Mouse (Mus musculus) limb, embryonic 14.5 days (tissue): ENCODE measurements around the gene Zfp831. TPM values are rescaled to one million over a fixed set of nuclear protein-coding genes. Genes with fewer than 3 reads are reported as not detected.

ENCODE experiments used
- ATAC-seq: fragments of 200-750 bp; cut with Nextera tagmentation; 2 replicates; pipeline ENCODE4 v1.8.0; 2017; ENCODE audit warnings: low read depth, moderate number of reproducible peaks, moderate TSS enrichment; ENCODE audit not compliant: low FRiP score
- DNase-seq: peaks from one replicate; pipeline ENCODE4 v3.0.0-alpha.2; 2015; ENCODE audit warnings: low spot score
- H3K27ac ChIP-seq: fragments of 300-500 bp; sonication (generic); replicated peaks from 2 replicates; pipeline ENCODE4 v1.5.1; 2014; ENCODE audit warnings: low read depth, mild to moderate bottlenecking, low read length, moderate library complexity, mixed read lengths
- H3K27me3 ChIP-seq: fragments of 300-500 bp; sonication (generic); 2 replicates; pipeline ENCODE4 v1.6.1; 2014; ENCODE audit warnings: low read length, mixed read lengths; ENCODE audit not compliant: control insufficient read depth, insufficient read depth
- H3K36me3 ChIP-seq: fragments of 300-500 bp; sonication (generic); 2 replicates; pipeline ENCODE4 v1.6.1; 2014; ENCODE audit warnings: mild to moderate bottlenecking, low read length, moderate library complexity, mixed read lengths; ENCODE audit not compliant: control insufficient read depth, insufficient read depth
- H3K4me1 ChIP-seq: fragments of 300-500 bp; sonication (generic); 2 replicates; pipeline ENCODE4 v1.6.1; 2014; ENCODE audit warnings: antibody characterized with exemption, low read length, mixed read lengths; ENCODE audit not compliant: control insufficient read depth, insufficient read depth
- H3K4me2 ChIP-seq: fragments of 300-500 bp; sonication (generic); replicated peaks from 2 replicates; pipeline ENCODE4 v1.6.1; 2014; ENCODE audit warnings: low read depth, mild to moderate bottlenecking, low read length, moderate library complexity; ENCODE audit not compliant: severe bottlenecking
- H3K4me3 ChIP-seq: fragments of 300-500 bp; sonication (generic); replicated peaks from 2 replicates; pipeline ENCODE4 v1.5.1; 2014; ENCODE audit warnings: low read length
- H3K9ac ChIP-seq: fragments of 300-500 bp; sonication (generic); 2 replicates; pipeline ENCODE4 v1.6.1; 2014; ENCODE audit warnings: mild to moderate bottlenecking, low read depth, low read length, moderate library complexity; ENCODE audit not compliant: severe bottlenecking
- H3K9me3 ChIP-seq: fragments of 300-500 bp; sonication (generic); 2 replicates; pipeline ENCODE4 v1.6.1; 2016; ENCODE audit warnings: low read length; ENCODE audit not compliant: control insufficient read depth
- POLR2A ChIP-seq: fragments of 200-500 bp; IDR thresholded peaks from 2 replicates; pipeline ENCODE4 v1.8.0; 2012; ENCODE audit warnings: inconsistent platforms, mild to moderate bottlenecking, moderate library complexity, borderline replicate concordance; ENCODE audit not compliant: insufficient read depth, insufficient read length; ENCODE audit errors: extremely low read depth
- WGBS: fragments of 180-500 bp; shearing (Covaris S2); extraction: QIAGEN DNeasy Blood & Tissue Kit; methylation state at CpG from one replicate; pipeline ENCODE4 v1.1.7; 2014; 5-methylcytosine and 5-hydroxymethylcytosine counted together
- polyA plus RNA-seq, 2 experiments: library from polyadenylated mRNA; depleted of rRNA in 1 of 2; stranded (reverse) in 1 of 2; unstranded in 1 of 2; fragments of >200 nt; fragmentation: Nextera tagmentation in 1 of 2; extraction: Ambion mirVana in 1 of 2; gene quantifications; 2 replicates each; pipeline versions ENCODE4 v1.2.1 to v1.2.3; 2012 to 2014

Zfp831 gene
- polyA plus RNA-seq, 2 experiments = 0.03 to 0.04 TPM

DNA sequence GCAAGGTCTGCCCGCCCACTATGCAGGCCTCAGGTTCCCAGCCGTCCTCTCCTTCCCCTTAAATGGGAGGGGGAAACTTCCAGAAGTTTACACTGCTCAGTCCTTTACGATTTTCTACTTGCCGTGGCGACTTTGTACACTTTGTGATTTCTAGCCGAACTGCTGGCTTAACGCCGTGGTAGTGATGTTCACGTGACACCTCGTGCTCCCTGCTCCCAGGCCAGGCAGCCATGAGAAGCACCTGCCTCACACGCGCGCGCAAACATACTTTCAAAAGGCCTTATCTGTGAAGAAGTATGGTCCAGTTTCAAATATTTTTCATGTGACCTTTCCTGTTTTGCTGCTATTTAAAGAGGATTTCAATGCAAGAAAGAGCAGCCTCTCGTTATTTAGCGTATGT, 63.8 kb downstream of the Zfp831 start:
- Histone ChIP-seq H3K9me3 (no peaks in the 10 kb centered on the region), H3K36me3 (no peaks in the 10 kb centered on the region), H3K4me3 (no peak overlapping the region), H3K9ac (no peak overlapping the region), H3K4me1 (no peaks in the 10 kb centered on the region), H3K27me3 (no peaks in the 10 kb centered on the region), H3K4me2 (no peak overlapping the region), H3K27ac (no peak overlapping the region)
- no peak for DNase-seq
- no peak for TF ChIP-seq POLR2A
- 82% methylated on average over 16 of the region's 16 CpGs for WGBS
- no peak for ATAC-seq

DNA sequence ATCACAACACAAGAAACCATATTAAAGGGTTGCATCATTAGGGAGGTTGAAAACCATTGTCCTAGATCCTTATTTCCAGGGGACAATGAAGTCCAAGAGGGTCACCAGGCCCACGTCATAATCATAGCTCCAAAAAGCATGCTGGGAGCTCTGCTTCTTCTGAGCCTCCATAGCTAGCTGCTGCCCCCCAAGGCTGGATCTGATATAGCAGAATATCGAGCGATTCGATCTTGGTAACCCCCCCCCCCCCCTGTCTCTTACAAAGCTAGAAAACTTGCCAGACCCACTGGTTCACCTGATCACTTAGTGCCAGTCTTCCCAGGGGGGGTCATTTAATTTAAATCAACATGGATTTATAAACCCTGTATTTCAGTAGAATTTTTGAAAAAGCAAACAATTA, 65.3 kb downstream of the Zfp831 start:
- no peak for ATAC-seq
- Histone ChIP-seq H3K9me3 (no peaks in the 10 kb centered on the region), H3K27me3 (no peaks in the 10 kb centered on the region), H3K27ac (no peak overlapping the region), H3K4me3 (no peak overlapping the region), H3K4me2 (no peak overlapping the region), H3K9ac (no peak overlapping the region), H3K4me1 (no peaks in the 10 kb centered on the region), H3K36me3 (no peaks in the 10 kb centered on the region)
- TF ChIP-seq POLR2A = no peak
- no peak for DNase-seq
- WGBS = 79% methylated on average over 4 of the region's 4 CpGs

DNA sequence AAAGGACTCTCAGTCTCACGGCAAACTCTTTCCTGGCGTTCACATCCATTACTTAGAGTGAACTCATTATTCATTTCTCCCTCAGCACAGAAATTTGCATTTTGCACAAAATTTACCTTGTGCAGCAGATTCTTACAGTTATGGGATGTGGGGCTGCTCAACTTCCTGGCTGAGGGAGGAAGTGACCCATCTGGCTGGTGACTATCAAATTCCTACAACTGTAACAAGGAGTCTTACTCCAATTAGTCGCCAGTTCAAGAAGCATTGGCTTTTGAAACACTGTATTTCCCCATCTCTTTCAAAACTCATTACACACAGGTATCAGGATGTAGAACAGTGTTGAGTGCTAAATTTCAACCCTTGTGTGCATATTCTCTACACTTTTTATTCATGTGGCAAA, 66.9 kb downstream of the Zfp831 start:
- Histone ChIP-seq H3K27ac (no peak overlapping the region), H3K27me3 (no peaks in the 10 kb centered on the region), H3K4me2 (no peak overlapping the region), H3K9ac (no peak overlapping the region), H3K36me3 (no peaks in the 10 kb centered on the region), H3K9me3 (no peaks in the 10 kb centered on the region), H3K4me1 (no peaks in the 10 kb centered on the region), H3K4me3 (no peak overlapping the region)
- DNase-seq = no peak
- TF ChIP-seq POLR2A = no peak
- no peak for ATAC-seq
- 78% methylated on average over 3 of the region's 3 CpGs for WGBS

DNA sequence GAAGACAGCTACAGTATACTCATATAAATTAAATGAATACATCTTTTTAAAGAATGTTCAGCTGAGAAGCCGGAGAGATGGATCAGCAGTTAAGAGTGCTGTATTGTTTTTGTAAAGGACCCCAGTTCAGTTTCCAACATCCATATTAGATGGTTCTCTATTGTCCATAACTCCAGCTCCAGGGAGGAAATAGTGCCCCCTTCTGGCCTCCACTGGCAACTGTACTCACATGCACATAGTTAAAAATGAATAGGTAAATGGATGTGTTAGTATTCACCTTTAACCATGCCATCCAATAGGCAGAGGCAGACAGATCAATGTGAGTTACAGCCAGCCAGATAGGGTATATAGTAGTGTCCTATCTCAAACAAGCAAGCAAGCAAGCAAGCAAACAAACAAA, 68.7 kb downstream of the Zfp831 start:
- no peaks in the 10 kb centered on the region for H3K9me3 ChIP-seq
- H3K27ac ChIP-seq = no peak overlapping the region
- DNase-seq (no peak), ATAC-seq (no peak)
- no peak overlapping the region for H3K4me2 ChIP-seq
- no peaks in the 10 kb centered on the region for H3K27me3 ChIP-seq
- H3K4me1 ChIP-seq = no peaks in the 10 kb centered on the region
- 89% methylated on average over 1 of the region's 1 CpGs for WGBS
- no peak for TF ChIP-seq POLR2A
- H3K36me3 ChIP-seq = no peaks in the 10 kb centered on the region
- no peak overlapping the region for H3K4me3 ChIP-seq
- H3K9ac ChIP-seq = no peak overlapping the region

DNA sequence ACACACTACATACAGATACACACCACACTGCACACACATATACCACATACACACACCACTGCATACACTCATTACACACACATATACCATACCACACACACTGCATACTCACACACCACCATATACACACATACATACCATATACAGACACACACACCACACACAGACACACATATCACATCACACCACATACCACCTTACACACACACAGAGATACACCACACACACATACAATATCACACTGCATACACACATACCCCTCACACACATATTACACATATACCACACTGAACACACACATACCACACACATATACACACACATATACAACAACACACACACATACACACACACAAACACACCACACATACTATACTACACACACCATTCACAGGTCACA, 72.6 kb downstream of the Zfp831 start:
- Histone ChIP-seq H3K4me2 (no peak overlapping the region), H3K9ac (no peak overlapping the region), H3K4me1 (no peaks in the 10 kb centered on the region), H3K4me3 (no peak overlapping the region), H3K9me3 (no peaks in the 10 kb centered on the region), H3K27ac (no peak overlapping the region), H3K27me3 (no peaks in the 10 kb centered on the region), H3K36me3 (no peaks in the 10 kb centered on the region)
- DNase-seq (no peak), ATAC-seq (no peak)
- TF ChIP-seq POLR2A = no peak

DNA sequence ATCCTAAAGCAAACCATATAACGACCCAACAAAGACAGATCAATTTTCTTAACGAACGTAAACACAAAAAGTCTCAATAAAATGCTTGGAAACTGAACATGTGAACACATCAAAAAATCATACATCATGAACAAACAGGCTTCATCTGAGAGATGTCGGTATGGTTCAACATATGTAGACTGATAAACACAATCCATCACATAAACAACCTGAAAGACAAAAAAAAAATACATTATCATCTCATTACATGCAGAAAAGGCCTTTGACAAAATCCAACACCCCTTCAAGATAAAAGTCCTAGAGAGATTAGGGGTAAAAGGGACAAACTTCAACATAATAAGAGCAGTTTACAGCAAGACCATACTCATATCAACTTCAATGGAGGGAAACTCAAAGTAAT, 74.5 kb downstream of the Zfp831 start:
- Histone ChIP-seq H3K36me3 (no peaks in the 10 kb centered on the region), H3K9me3 (no peaks in the 10 kb centered on the region), H3K27ac (no peak overlapping the region), H3K4me3 (no peak overlapping the region), H3K27me3 (no peaks in the 10 kb centered on the region), H3K9ac (no peak overlapping the region), H3K4me1 (no peaks in the 10 kb centered on the region), H3K4me2 (no peak overlapping the region)
- 75% methylated on average over 4 of the region's 4 CpGs for WGBS
- DNase-seq = no peak
- no peak for ATAC-seq
- TF ChIP-seq POLR2A = no peak
